Mouse (Mus musculus): Measurements from ENCODE around the gene Foxo1. TPM values are rescaled to one million over a fixed set of nuclear protein-coding genes. Genes with fewer than 3 reads are reported as not detected.

Foxo1 gene
- polyA plus RNA-seq, 1 experiment from 2014 or later = 1.1 TPM

GRCm38 (mm10) chr3:52320516-52321270, 52.6 kb downstream of the Foxo1 start:
- Histone ChIP-seq H3K9ac (no peak overlapping the region), H3K36me3 (no peaks in the 10 kb centered on the region), H3K4me3 (replicated peaks) (no peak overlapping the region), H3K4me1 (replicated peaks) (peaks cover 20% of the 10 kb centered on the region), H3K27me3 (no peaks in the 10 kb centered on the region), H3K27ac (no peak overlapping the region), H3K9me3 (replicated peaks) (no peaks in the 10 kb centered on the region), H3K4me2 (no peak overlapping the region)
- 77% methylated on average over 12 of the region's 12 CpGs for WGBS (ENCODE audit: insufficient replicate concordance)
- DNase-seq = no peak
- ATAC-seq (ENCODE audit: low read depth) = no peak

DNA sequence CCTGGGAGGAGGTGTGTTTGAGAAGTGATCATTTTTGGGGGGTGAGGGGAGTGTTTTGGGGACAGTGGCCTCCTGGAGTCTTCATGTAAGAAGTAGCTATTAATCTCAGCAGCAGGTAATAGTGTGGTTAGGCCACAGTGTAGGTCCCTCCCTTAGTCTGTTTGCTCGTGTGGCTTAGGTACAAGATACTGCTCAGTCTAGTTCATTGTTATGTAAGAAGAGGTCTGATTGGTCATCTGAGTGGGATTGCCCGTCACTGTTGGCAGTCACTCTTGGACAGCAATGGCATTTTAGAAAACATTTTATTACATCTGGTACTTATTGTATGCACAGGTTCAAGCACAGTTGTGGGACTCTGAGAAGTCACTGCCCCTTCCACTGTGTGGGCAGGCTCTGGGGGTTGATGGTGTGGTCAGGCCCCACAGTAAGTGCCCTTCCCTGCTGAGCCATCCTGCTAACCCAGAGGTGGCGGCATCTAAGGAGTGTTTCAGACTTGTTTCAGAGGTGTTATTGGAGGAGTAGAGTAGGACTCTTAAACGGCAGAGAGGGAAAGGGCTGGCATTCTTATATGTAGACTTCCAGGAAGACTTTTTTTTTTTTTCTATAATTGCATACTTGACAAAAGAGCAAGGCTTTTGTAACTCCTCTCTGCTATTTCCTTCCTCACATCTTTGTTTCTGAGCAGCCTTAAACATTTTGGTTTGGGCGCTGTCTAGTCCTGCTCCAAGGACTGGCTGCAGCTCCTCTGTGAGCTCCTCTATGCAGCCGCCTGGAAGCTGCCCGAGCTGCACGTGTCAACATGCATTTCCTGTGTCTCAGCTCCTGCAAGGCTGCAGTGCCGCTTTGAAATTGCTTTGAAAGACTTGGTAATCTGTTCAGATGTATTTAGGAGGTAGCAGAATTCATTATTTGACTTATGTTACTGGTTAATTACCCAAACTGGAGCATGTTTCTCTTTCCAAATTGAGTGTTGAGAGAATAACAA, 54.6 kb downstream of the Foxo1 start:
- Histone ChIP-seq H3K4me1 (replicated peaks) (peaks cover 15% of the 10 kb centered on the region), H3K4me2 (no peak overlapping the region), H3K27ac (no peak overlapping the region), H3K9me3 (replicated peaks) (no peaks in the 10 kb centered on the region), H3K4me3 (replicated peaks) (no peak overlapping the region), H3K27me3 (no peaks in the 10 kb centered on the region), H3K9ac (no peak overlapping the region), H3K36me3 (no peaks in the 10 kb centered on the region)
- WGBS (ENCODE audit: insufficient replicate concordance) = 25% methylated on average over 9 of the region's 9 CpGs
- DNase-seq = no peak
- no peak for ATAC-seq (ENCODE audit: low read depth)

DNA sequence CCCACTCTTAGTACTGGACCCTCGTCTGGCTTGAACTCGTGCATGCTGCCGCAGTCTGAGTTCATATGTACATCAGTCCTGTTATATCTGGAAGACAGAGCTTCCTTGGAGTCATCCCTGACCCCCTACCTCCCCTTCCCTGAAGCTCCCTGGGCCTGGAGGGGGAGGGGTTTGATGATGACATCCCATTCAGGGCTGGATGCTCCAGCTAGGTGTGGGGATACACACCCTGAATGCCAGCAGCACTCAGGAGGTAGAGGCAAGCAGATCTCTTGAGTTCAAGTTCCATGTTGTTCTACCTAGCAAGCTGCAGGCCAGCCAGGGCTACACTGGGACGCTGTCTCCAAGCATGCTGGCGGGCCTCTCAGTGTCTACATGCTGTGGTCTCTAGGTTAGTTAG, 56.9 kb downstream of the Foxo1 start:
- peaks cover 15% of the 10 kb centered on the region for H3K4me1 ChIP-seq (replicated peaks)
- ATAC-seq (ENCODE audit: low read depth) (no peak), DNase-seq (no peak)
- no peaks in the 10 kb centered on the region for H3K9me3 ChIP-seq (replicated peaks)
- 74% methylated on average over 5 of the region's 5 CpGs for WGBS (ENCODE audit: insufficient replicate concordance)
- no peaks in the 10 kb centered on the region for H3K27me3 ChIP-seq
- no peak overlapping the region for H3K4me2 ChIP-seq
- H3K27ac ChIP-seq = no peak overlapping the region
- H3K36me3 ChIP-seq = no peaks in the 10 kb centered on the region
- no peak overlapping the region for H3K9ac ChIP-seq
- H3K4me3 ChIP-seq (replicated peaks) = no peak overlapping the region

DNA sequence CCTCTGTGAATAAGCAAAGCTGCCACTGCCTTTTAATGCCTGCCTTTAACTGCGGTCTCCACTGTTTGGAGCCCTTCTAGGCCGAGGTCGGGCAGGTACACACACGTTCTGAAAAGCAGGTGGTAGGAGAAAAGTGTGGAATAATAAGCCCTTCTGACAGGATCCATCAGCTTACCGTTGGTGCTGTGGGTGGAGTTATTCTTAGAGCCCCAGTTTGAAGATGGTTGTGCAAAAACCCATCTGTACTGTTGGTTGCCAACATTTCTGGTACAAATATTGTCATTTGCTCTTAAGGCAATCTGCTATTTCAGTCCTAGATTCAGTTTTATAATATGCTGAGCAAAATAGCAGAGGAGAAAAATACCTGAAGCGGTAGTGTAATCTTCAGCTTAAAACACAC, 58.6 kb downstream of the Foxo1 start:
- Histone ChIP-seq H3K36me3 (no peaks in the 10 kb centered on the region), H3K4me3 (replicated peaks) (no peak overlapping the region), H3K4me1 (replicated peaks) (peaks cover 14% of the 10 kb centered on the region), H3K27ac (no peak overlapping the region), H3K27me3 (no peaks in the 10 kb centered on the region), H3K9ac (no peak overlapping the region), H3K9me3 (replicated peaks) (no peaks in the 10 kb centered on the region), H3K4me2 (no peak overlapping the region)
- 71% methylated on average over 6 of the region's 6 CpGs for WGBS (ENCODE audit: insufficient replicate concordance)
- ATAC-seq (ENCODE audit: low read depth) (no peak), DNase-seq (no peak)

DNA sequence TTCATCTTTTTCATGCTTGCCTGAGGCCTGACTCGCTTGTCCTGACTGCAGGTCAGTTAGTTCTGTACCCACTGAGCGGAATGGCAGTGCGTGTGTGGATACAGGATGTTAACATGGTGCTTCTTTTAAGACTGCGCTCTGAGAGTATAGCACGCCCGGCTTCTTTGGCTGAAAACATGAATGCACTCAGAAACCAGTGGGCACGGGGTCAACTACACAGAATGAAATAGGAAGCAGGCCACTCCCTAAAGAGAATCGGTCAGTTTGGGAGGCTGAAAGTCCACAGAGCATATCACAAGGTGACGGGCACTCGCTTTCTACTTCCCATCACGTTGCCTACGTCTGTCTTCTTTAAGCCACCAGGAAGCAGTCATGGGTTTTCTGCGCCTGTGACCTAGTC, 59.0 kb downstream of the Foxo1 start:
- no peak for ATAC-seq (ENCODE audit: low read depth)
- Histone ChIP-seq H3K36me3 (no peaks in the 10 kb centered on the region), H3K4me1 (replicated peaks) (peaks cover 10% of the 10 kb centered on the region), H3K9me3 (replicated peaks) (no peaks in the 10 kb centered on the region), H3K27ac (no peak overlapping the region), H3K4me3 (replicated peaks) (no peak overlapping the region), H3K9ac (no peak overlapping the region), H3K4me2 (no peak overlapping the region), H3K27me3 (no peaks in the 10 kb centered on the region)
- DNase-seq = no peak
- WGBS (ENCODE audit: insufficient replicate concordance) = 71% methylated on average over 13 of the region's 13 CpGs

- H3K4me1 ChIP-seq (replicated peaks) = no peaks in the 10 kb centered on the region
- no peak overlapping the region for H3K27ac ChIP-seq
- 43% methylated on average over 1 of the region's 1 CpGs for WGBS (ENCODE audit: insufficient replicate concordance)
- ATAC-seq (ENCODE audit: low read depth) = no peak
- no peak overlapping the region for H3K4me2 ChIP-seq
- H3K9ac ChIP-seq = no peak overlapping the region
- no peaks in the 10 kb centered on the region for H3K36me3 ChIP-seq
- H3K27me3 ChIP-seq = no peaks in the 10 kb centered on the region
- no peak for DNase-seq
- H3K9me3 ChIP-seq (replicated peaks) = no peaks in the 10 kb centered on the region
- H3K4me3 ChIP-seq (replicated peaks) = no peak overlapping the region
These were observed 63.6 kb downstream of the Foxo1 start for GRCm38 (mm10) chr3:52331709-52332108.

DNA sequence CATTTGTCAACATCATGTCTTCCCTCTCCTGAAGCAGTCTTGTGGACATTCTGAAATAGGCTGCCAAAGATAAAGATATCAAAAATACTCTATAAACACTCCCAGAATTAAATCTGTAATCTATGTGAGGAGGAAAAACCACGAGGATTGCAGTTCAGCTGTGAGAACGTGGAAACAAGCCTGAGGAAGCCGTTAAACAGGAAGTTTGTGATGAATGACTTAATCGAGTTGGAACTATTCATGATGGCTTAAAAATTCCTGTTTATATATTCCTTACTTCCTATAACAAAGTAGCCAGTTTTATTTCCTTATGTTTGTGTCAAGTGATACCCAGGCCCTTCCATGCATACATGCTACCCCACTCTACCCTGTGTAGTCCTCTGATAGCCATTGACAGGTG, 70.6 kb downstream of the Foxo1 start:
- no peaks in the 10 kb centered on the region for H3K9me3 ChIP-seq (replicated peaks)
- no peak overlapping the region for H3K4me2 ChIP-seq
- H3K27ac ChIP-seq = no peak overlapping the region
- no peak overlapping the region for H3K9ac ChIP-seq
- no peaks in the 10 kb centered on the region for H3K36me3 ChIP-seq
- H3K4me1 ChIP-seq (replicated peaks) = peaks cover 26% of the 10 kb centered on the region
- WGBS (ENCODE audit: insufficient replicate concordance) = 18% methylated on average over 4 of the region's 4 CpGs
- H3K27me3 ChIP-seq = no peaks in the 10 kb centered on the region
- ATAC-seq (ENCODE audit: low read depth) = no peak
- no peak for DNase-seq
- no peak overlapping the region for H3K4me3 ChIP-seq (replicated peaks)

GRCm38 (mm10) chr3:52340336-52341034, 72.3 kb downstream of the Foxo1 start:
- no peak overlapping the region for H3K4me3 ChIP-seq (replicated peaks)
- no peak for DNase-seq
- WGBS (ENCODE audit: insufficient replicate concordance) = 72% methylated on average over 12 of the region's 12 CpGs
- peaks cover 27% of the 10 kb centered on the region for H3K4me1 ChIP-seq (replicated peaks)
- H3K27me3 ChIP-seq = no peaks in the 10 kb centered on the region
- no peak overlapping the region for H3K4me2 ChIP-seq
- H3K36me3 ChIP-seq = 0 out of 2 replicates have a peak, but pooled peaks cover 2% of the 10 kb centered on the region
- no peak overlapping the region for H3K27ac ChIP-seq
- H3K9me3 ChIP-seq (replicated peaks) = no peaks in the 10 kb centered on the region
- H3K9ac ChIP-seq = no peak overlapping the region
- ATAC-seq (ENCODE audit: low read depth) = no peak

DNA sequence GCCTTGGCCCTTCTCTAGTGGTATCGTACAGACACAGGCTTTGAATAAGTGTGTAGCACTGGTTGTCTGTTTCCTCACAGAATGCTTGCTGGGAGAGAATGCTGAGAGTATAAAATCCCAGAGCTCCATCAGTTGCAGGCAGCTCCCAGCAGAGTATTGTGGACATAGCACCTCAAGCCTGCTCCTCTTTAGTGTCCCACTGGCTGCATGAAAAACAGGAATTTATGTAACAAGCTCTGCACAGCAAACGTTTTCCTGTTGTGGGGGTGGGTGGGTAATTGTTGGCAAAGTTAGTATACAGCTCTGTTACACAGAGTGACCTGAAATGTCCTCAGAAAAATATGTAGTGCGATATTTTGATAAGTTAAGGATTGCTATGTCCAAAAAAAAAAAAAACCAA, 74.1 kb downstream of the Foxo1 start:
- 44% methylated on average over 3 of the region's 3 CpGs for WGBS (ENCODE audit: insufficient replicate concordance)

DNA sequence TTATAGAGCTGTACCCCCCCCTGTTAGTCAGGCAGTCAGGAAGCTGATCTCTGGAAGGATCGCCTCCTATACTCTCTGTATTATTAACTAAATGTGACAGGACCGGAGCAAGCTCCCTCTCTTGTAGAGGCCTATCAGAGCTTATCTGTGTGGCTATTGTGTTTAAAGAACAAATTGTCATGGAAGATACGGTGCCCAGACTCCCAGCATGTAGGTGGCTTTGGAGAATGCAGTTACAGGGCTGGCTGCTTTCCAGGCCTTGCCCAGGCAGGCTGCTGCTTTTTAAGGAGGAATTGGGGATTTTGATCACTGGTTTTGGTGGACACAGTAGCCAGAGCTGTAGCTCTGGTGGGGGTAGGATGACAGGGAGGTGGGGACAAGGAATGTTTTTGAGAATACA, 74.7 kb downstream of the Foxo1 start:
- WGBS (ENCODE audit: insufficient replicate concordance) = 18% methylated on average over 3 of the region's 3 CpGs
- no peak for DNase-seq
- peaks cover 8% of the 10 kb centered on the region; the same call in 1 of the 2 replicates for H3K36me3 ChIP-seq
- no peak overlapping the region for H3K4me3 ChIP-seq (replicated peaks)
- H3K9me3 ChIP-seq (replicated peaks) = no peaks in the 10 kb centered on the region
- no peak overlapping the region for H3K9ac ChIP-seq
- no peak overlapping the region for H3K4me2 ChIP-seq
- no peaks in the 10 kb centered on the region for H3K27me3 ChIP-seq
- 0 out of 2 replicates have a peak, but pooled peaks have one; percentile 18 for ATAC-seq (ENCODE audit: low read depth)
- H3K4me1 ChIP-seq (replicated peaks) = peaks cover 27% of the 10 kb centered on the region
- H3K27ac ChIP-seq = no peak overlapping the region

More for the DNA sequence above, 74.1 kb downstream of the Foxo1 start:
- H3K36me3 ChIP-seq = peaks cover 8% of the 10 kb centered on the region; the same call in 1 of the 2 replicates
- ATAC-seq (ENCODE audit: low read depth) (no peak), DNase-seq (no peak)
- H3K4me3 ChIP-seq (replicated peaks) = no peak overlapping the region
- peaks cover 27% of the 10 kb centered on the region for H3K4me1 ChIP-seq (replicated peaks)
- no peak overlapping the region for H3K27ac ChIP-seq
- H3K9ac ChIP-seq = no peak overlapping the region
- no peaks in the 10 kb centered on the region for H3K27me3 ChIP-seq
- H3K4me2 ChIP-seq = no peak overlapping the region
- H3K9me3 ChIP-seq (replicated peaks) = no peaks in the 10 kb centered on the region

All from liver, embryonic 13.5 days (tissue).